Mouse (Mus musculus): ENCODE data around the gene Gm10570. TPM values are rescaled to one million over a fixed set of nuclear protein-coding genes. Genes with fewer than 3 reads are reported as not detected.

The Gm10570 gene
- polyA plus RNA-seq, 1 experiment from 2014 or later, result not detected

- peaks cover 10% of the 10 kb centered on the region for H3K27me3 ChIP-seq
- H3K36me3 ChIP-seq, result no peaks in the 10 kb centered on the region
- H3K9ac ChIP-seq, result no peak overlapping the region
- no peak overlapping the region for H3K27ac ChIP-seq
- 53% methylated on average over 5 of the region's 5 CpGs for WGBS
- ATAC-seq (ENCODE audit: insufficient number of reproducible peaks, low FRiP score, low TSS enrichment, low read depth), result 0 out of 2 replicates have a peak, but pooled peaks have one; percentile 44
- no peaks in the 10 kb centered on the region for H3K9me3 ChIP-seq
- no peak overlapping the region for H3K4me3 ChIP-seq
- H3K4me1 ChIP-seq, result 0 out of 2 replicates have a peak, but pooled peaks cover 3% of the 10 kb centered on the region
- no peak overlapping the region for H3K4me2 ChIP-seq
Observed at GRCm38 (mm10) chr4:130282856-130283255, 25.6 kb downstream of the Gm10570 start.

- H3K36me3 ChIP-seq, result no peaks in the 10 kb centered on the region
- ATAC-seq (ENCODE audit: insufficient number of reproducible peaks, low FRiP score, low TSS enrichment, low read depth), result no peak
- H3K27ac ChIP-seq, result no peak within 1 kb of the TSS
- no peak within 1 kb of the TSS for H3K9ac ChIP-seq
- no peak within 1 kb of the TSS for H3K4me2 ChIP-seq
- WGBS, result 48% methylated on average over 2 of the region's 2 CpGs
- H3K4me3 ChIP-seq, result no peak within 1 kb of the TSS
- H3K27me3 ChIP-seq, result no peaks in the 10 kb centered on the region
- no peaks in the 10 kb centered on the region for H3K9me3 ChIP-seq
- peaks cover 9% of the 10 kb centered on the region; the same call in 1 of the 2 replicates for H3K4me1 ChIP-seq
Observed at GRCm38 (mm10) chr4:130279105-130279504, 29.4 kb downstream of the Gm10570 start, which contains the start of gene Serinc2. Serinc2 (minus strand) TSS chr4:130279205.

- Histone ChIP-seq H3K36me3 (no peaks in the 10 kb centered on the region; the same call in 1 of the 2 replicates), H3K4me1 (peaks cover 21% of the 10 kb centered on the region), H3K9me3 (no peaks in the 10 kb centered on the region), H3K27me3 (no peaks in the 10 kb centered on the region), H3K9ac (no peak overlapping the region), H3K27ac (no peak overlapping the region), H3K4me3 (no peak overlapping the region), H3K4me2 (no peak overlapping the region)
- WGBS, result 55% methylated on average over 7 of the region's 7 CpGs
- ATAC-seq (ENCODE audit: insufficient number of reproducible peaks, low FRiP score, low TSS enrichment, low read depth), result no peak
Observed at GRCm38 (mm10) chr4:130276573-130277176, 31.8 kb downstream of the Gm10570 start.

GRCm38 (mm10) chr4:130275823-130276105 lies 32.7 kb downstream of the Gm10570 start:
- Histone ChIP-seq H3K27ac (peak overlapping the region; percentile 89; the same call in 1 of the 2 replicates), H3K4me3 (peak overlapping the region; percentile 78), H3K36me3 (no peaks in the 10 kb centered on the region; the same call in none of the 2 replicates), H3K27me3 (no peaks in the 10 kb centered on the region), H3K4me1 (peaks cover 23% of the 10 kb centered on the region), H3K4me2 (peak overlapping the region; percentile 83), H3K9ac (peak overlapping the region; percentile 72; the same call in 1 of the 2 replicates), H3K9me3 (no peaks in the 10 kb centered on the region)
- no peak for ATAC-seq (ENCODE audit: insufficient number of reproducible peaks, low FRiP score, low TSS enrichment, low read depth)
- 42% methylated on average over 5 of the region's 5 CpGs for WGBS

GRCm38 (mm10) chr4:130275016-130275822 lies 33.3 kb downstream of the Gm10570 start:
- 2% methylated on average over 60 of the region's 62 CpGs for WGBS
- peak; percentile 42; the same call in 1 of the 2 replicates for ATAC-seq (ENCODE audit: insufficient number of reproducible peaks, low FRiP score, low TSS enrichment, low read depth)
- Histone ChIP-seq H3K9ac (peak overlapping the region; percentile 72), H3K4me2 (peak overlapping the region; percentile 83), H3K27ac (peak overlapping the region; percentile 89), H3K9me3 (no peaks in the 10 kb centered on the region), H3K4me1 (peaks cover 21% of the 10 kb centered on the region), H3K27me3 (no peaks in the 10 kb centered on the region), H3K36me3 (no peaks in the 10 kb centered on the region; the same call in none of the 2 replicates), H3K4me3 (peak overlapping the region; percentile 78)

- peak overlapping the region; percentile 72 for H3K9ac ChIP-seq
- H3K4me3 ChIP-seq, result peak overlapping the region; percentile 78
- peak overlapping the region; percentile 89 for H3K27ac ChIP-seq
- peaks cover 21% of the 10 kb centered on the region for H3K4me1 ChIP-seq
- H3K36me3 ChIP-seq, result no peaks in the 10 kb centered on the region; the same call in none of the 2 replicates
- no peaks in the 10 kb centered on the region for H3K9me3 ChIP-seq
- H3K27me3 ChIP-seq, result no peaks in the 10 kb centered on the region
- ATAC-seq (ENCODE audit: insufficient number of reproducible peaks, low FRiP score, low TSS enrichment, low read depth), result peak; percentile 73
- peak overlapping the region; percentile 83 for H3K4me2 ChIP-seq
- 0% methylated on average over 28 of the region's 29 CpGs for WGBS
Observed at GRCm38 (mm10) chr4:130274346-130275015, 34.0 kb downstream of the Gm10570 start.

GRCm38 (mm10) chr4:130273698-130274345 lies 34.7 kb downstream of the Gm10570 start:
- no peaks in the 10 kb centered on the region for H3K9me3 ChIP-seq
- peak; percentile 7; the same call in 1 of the 2 replicates for ATAC-seq (ENCODE audit: insufficient number of reproducible peaks, low FRiP score, low TSS enrichment, low read depth)
- peak overlapping the region; percentile 89 for H3K27ac ChIP-seq
- H3K4me3 ChIP-seq, result peak overlapping the region; percentile 78
- peaks cover 21% of the 10 kb centered on the region for H3K4me1 ChIP-seq
- WGBS, result 10% methylated on average over 12 of the region's 12 CpGs
- no peaks in the 10 kb centered on the region for H3K27me3 ChIP-seq
- peak overlapping the region; percentile 83 for H3K4me2 ChIP-seq
- H3K9ac ChIP-seq, result peak overlapping the region; percentile 72
- H3K36me3 ChIP-seq, result no peaks in the 10 kb centered on the region; the same call in none of the 2 replicates

- H3K9ac ChIP-seq, result no peak overlapping the region
- no peak overlapping the region for H3K4me2 ChIP-seq
- peaks cover 35% of the 10 kb centered on the region for H3K4me1 ChIP-seq
- no peak overlapping the region for H3K27ac ChIP-seq
- H3K36me3 ChIP-seq, result no peaks in the 10 kb centered on the region; the same call in none of the 2 replicates
- ATAC-seq (ENCODE audit: insufficient number of reproducible peaks, low FRiP score, low TSS enrichment, low read depth), result no peak
- WGBS, result 80% methylated on average over 6 of the region's 6 CpGs
- H3K27me3 ChIP-seq, result no peaks in the 10 kb centered on the region
- H3K4me3 ChIP-seq, result no peak overlapping the region
- no peaks in the 10 kb centered on the region for H3K9me3 ChIP-seq
Observed at GRCm38 (mm10) chr4:130270611-130271347, 37.7 kb downstream of the Gm10570 start.

GRCm38 (mm10) chr4:130270089-130270488 lies 38.4 kb downstream of the Gm10570 start:
- Histone ChIP-seq H3K27me3 (no peaks in the 10 kb centered on the region), H3K4me2 (no peak overlapping the region), H3K27ac (no peak overlapping the region), H3K4me3 (no peak overlapping the region), H3K9me3 (no peaks in the 10 kb centered on the region), H3K9ac (no peak overlapping the region), H3K4me1 (peaks cover 29% of the 10 kb centered on the region), H3K36me3 (no peaks in the 10 kb centered on the region; the same call in none of the 2 replicates)
- no peak for ATAC-seq (ENCODE audit: insufficient number of reproducible peaks, low FRiP score, low TSS enrichment, low read depth)
- 91% methylated on average over 8 of the region's 8 CpGs for WGBS

- 87% methylated on average over 10 of the region's 10 CpGs for WGBS
- no peak overlapping the region for H3K9ac ChIP-seq
- H3K27me3 ChIP-seq, result no peaks in the 10 kb centered on the region
- no peak for ATAC-seq (ENCODE audit: insufficient number of reproducible peaks, low FRiP score, low TSS enrichment, low read depth)
- H3K4me3 ChIP-seq, result no peak overlapping the region
- peaks cover 36% of the 10 kb centered on the region for H3K4me1 ChIP-seq
- H3K36me3 ChIP-seq, result peaks cover 2% of the 10 kb centered on the region
- no peaks in the 10 kb centered on the region for H3K9me3 ChIP-seq
- no peak overlapping the region for H3K4me2 ChIP-seq
- H3K27ac ChIP-seq, result no peak overlapping the region
Observed at GRCm38 (mm10) chr4:130268736-130269135, 39.7 kb downstream of the Gm10570 start.

- Histone ChIP-seq H3K4me2 (0 out of 2 replicates have a peak overlapping the region, but pooled peaks have one; percentile 5), H3K36me3 (peaks cover 18% of the 10 kb centered on the region), H3K9ac (no peak overlapping the region), H3K27ac (peak overlapping the region; percentile 39; the same call in 1 of the 2 replicates), H3K9me3 (no peaks in the 10 kb centered on the region), H3K27me3 (no peaks in the 10 kb centered on the region), H3K4me3 (no peak overlapping the region), H3K4me1 (peaks cover 28% of the 10 kb centered on the region)
- ATAC-seq (ENCODE audit: insufficient number of reproducible peaks, low FRiP score, low TSS enrichment, low read depth), result no peak
- WGBS, result 67% methylated on average over 7 of the region's 7 CpGs
Observed at GRCm38 (mm10) chr4:130267069-130267468, 41.4 kb downstream of the Gm10570 start.
